Mouse (Mus musculus): ENCODE data around the gene Btrc.

DNA sequence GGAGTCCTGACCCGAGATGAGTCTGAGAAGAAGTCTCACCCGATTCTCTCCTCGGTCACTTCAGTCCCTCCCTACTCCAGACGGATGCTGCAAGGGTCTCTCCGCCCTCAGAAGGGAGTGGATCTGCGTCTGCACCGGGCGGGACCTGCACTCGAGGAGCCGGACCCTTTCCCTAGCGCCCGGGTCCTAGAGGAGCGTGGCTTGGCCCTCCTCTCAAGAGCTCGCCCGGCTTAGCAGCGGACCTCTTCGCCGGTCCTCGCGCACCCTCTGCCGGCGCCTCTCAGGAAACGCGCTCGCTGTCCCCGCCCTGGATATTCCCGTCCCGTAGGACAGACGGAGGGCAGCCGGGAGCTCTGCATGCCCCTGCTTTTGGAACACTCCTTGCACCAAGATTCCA is 181.4 kb downstream of the Btrc start:
- TF ChIP-seq CTCF (IDR thresholded peaks at IDR 0.05; ENCODE audit: borderline replicate concordance, insufficient read depth, low read depth, low read length) (peak; percentile 78), POLR2A (IDR thresholded peaks at IDR 0.05; ENCODE audit: borderline replicate concordance, insufficient read depth, low read length) (no peak)

All from cerebellum, adult 2 months (tissue).